Mouse (Mus musculus) activated CD4-positive, CD25-positive, alpha-beta regulatory T cell, adult 4 months (primary cell): ENCODE results near the gene Tmem168. TPM values are rescaled to one million over a fixed set of nuclear protein-coding genes. Genes with fewer than 3 reads are reported as not detected.

Source experiments
- ATAC-seq: one replicate; pipeline ENCODE4 v1.8.0; 2017
- polyA plus RNA-seq, 2 experiments: library from polyadenylated mRNA; unstranded; fragments of 100-300 nt; shearing (Covaris generic); gene quantifications; one replicate each; pipeline ENCODE4 v1.2.1; 2017

The Tmem168 gene
- 10 to 100 TPM; 38.4 to 41.2 TPM for polyA plus RNA-seq

DNA sequence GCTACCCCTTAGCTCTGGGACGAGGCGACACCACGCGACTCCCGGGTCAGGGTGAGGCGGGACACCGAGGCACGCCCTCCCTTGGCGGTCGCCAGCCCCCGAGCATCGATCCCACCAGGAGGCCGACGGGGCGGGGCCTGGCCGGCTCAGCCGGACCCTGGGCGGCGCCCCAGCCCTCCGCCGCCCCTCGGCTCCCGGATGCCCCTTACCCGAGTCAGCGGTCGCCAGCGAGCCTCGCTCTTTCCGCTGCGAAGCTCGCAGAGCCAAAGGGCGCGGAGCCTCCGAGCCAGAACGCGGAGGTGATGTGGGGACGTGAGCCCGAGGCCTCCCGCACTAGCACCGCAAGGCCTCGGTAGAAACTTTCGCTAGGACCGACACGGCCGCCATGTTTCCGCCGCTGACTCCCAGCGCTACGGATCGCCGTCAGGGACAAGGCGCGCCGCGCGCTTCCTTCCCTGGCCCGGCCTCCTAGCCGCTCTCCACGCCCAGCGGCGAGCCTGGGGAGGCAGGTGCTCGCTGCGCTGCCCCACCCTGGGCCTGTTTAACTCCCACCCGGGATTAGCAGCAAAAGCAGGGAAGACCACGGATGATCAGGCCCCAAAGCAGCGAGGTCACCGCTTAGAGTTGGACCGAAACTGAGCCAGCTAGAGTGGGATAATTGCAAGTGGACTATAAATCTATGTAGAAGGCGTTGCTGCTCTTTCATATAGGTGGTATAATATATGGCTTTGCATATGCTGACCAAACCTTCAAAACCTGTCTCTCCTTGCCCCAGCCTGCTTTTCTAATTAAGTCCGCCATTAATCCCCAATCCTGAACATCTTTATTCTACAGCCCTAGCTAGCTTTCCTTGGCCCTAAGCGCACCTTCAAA lies at the start of gene Tmem168:
Tmem168 (minus strand) TSS at position 480 of the 873 bp plus-strand sequence.
- ATAC-seq, result peak; percentile 90

DNA sequence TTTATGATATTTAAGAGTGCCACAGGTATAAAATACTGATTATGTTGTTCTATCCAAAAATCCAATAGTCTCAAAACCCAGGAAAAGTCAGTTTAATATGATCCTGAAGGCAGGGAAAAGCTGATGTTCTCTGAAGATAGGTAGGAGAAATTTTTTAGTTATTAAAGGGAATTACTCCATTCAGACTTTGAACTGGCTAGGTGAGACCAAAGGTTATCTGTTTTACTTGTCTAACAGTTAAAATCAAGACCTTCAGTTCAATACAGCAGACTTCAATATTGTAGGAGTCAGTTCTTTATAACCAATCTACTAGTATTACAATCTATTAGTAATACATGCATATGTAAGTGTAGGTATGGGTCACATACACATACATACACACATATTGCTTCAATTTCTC lies 46.2 kb upstream of the Tmem168 start:
- ATAC-seq, result no peak

DNA sequence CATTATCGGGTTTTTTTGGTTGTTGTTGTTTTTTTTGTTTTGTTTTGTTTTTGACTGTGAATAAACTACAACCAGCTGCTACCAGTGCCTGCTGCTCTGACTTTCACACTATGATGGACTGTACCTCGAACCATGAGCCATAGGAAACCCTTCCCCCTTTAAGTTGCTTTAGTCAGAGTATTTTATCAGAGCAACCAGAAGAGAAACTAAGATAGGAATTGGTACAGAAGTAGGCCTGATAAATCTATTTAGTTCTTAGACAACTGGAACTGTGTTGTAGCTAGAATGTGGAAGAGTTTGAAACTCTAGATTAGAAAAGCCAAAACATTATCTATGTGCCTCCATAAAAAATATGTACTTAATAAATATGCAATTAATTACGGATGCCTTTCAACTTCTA lies 44.4 kb upstream of the Tmem168 start:
- ATAC-seq, result no peak

DNA sequence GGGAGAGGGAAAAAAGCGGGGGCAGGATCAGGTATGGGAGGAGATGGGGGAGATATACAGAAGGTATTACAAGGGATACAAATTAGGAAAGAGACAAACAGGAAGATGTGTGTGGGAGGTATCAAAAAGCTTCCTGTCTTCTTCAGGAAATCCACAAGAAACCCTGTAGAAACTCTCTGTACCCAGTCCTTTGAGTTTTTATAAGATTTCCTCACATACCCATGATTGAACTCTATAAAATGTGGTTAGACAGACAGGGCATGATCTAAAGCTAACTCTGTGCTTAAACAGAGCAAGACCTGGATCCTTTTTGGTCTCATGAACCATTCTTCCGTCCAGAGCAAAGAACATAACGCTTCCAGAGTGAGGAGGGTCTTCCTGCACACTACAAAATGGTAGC lies 43.0 kb upstream of the Tmem168 start:
- ATAC-seq, result peak; percentile 69

- ATAC-seq, result no peak
Observed at GRCm38 (mm10) chr6:13648305-13648704, 40.4 kb upstream of the Tmem168 start.

DNA sequence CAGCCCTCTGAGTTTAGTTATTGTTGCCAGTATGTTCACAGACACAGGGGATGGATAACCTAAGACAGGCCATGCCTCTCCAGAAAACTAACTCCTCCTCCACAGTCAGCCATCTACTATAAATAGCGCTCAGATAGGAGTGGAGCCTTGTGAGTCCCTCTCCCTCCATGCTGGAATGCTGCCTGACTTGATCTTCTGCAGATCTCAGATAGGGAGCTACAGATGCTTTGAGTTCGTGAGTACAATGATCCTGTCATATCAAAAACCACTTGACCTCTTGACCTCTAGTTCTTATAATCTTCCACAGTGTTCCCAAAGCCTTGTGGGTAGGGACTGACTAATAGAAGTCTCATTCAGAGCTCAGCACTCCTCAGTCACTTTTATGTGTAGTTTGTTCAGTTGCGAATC lies 28.7 kb upstream of the Tmem168 start:
- no peak for ATAC-seq

DNA sequence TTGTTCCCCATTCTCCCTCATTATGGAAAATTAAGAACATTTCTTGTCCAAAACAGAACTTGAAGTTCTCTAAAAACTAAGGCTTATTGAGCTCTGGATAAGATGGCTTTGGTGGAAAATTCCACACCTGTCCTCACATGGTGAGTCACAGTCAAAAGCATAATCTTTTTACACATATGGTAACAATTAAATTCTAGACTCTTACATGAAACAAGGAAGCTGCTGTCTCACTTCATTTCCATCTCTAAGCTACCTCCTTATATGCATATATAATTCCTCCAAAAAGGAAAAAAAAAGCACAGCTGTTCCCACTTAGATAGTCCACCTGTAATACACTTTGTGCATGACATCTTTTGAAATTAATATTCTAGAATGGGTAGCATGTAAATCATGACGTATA lies 24.7 kb upstream of the Tmem168 start:
- ATAC-seq, result no peak

DNA sequence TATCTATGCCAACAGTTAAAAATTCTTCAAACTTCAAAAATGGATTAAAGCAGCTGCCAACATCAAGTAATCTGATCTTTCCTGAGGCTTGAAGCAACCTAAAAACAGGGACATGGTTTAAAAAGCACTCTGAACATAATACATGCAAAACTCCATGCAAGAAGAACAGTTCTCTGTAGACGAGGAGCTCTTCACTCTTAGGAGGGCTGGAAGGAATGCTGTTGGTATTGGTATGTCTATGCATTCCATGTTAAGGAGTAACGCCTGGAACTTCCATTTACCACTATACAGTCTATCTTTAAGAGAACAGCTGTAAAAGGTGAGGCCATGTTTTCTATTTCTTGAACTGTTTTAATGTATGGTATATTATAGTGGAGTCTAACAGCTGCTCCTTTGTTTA lies 22.7 kb upstream of the Tmem168 start:
- ATAC-seq, result no peak

GRCm38 (mm10) chr6:13619618-13620017 lies 11.7 kb upstream of the Tmem168 start:
- no peak for ATAC-seq

GRCm38 (mm10) chr6:13617110-13617509 lies 9.2 kb upstream of the Tmem168 start:
- ATAC-seq, result no peak

DNA sequence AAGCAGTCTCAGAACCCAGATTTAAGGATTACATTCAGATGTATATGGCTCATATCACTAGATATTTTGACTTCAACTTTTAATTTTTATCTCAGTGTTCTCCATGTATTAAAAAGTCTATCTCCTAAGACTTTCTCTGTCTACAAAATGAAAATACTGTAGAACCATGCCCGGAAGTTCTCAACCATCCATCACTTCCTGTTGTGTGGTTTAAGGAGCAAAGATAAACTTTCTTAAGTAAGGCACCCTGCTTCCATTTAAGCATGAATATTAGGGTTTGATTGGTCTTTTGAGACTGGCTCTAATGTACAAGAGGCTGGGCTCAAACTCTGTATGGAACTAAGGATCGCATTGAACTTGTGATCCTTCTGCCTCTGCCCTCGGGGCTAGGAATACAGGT lies 6.7 kb upstream of the Tmem168 start:
- peak; percentile 44 for ATAC-seq

GRCm38 (mm10) chr6:13613671-13614070 lies 5.8 kb upstream of the Tmem168 start:
- ATAC-seq, result no peak

GRCm38 (mm10) chr6:13610869-13611268 lies 3.0 kb upstream of the Tmem168 start:
- no peak for ATAC-seq

DNA sequence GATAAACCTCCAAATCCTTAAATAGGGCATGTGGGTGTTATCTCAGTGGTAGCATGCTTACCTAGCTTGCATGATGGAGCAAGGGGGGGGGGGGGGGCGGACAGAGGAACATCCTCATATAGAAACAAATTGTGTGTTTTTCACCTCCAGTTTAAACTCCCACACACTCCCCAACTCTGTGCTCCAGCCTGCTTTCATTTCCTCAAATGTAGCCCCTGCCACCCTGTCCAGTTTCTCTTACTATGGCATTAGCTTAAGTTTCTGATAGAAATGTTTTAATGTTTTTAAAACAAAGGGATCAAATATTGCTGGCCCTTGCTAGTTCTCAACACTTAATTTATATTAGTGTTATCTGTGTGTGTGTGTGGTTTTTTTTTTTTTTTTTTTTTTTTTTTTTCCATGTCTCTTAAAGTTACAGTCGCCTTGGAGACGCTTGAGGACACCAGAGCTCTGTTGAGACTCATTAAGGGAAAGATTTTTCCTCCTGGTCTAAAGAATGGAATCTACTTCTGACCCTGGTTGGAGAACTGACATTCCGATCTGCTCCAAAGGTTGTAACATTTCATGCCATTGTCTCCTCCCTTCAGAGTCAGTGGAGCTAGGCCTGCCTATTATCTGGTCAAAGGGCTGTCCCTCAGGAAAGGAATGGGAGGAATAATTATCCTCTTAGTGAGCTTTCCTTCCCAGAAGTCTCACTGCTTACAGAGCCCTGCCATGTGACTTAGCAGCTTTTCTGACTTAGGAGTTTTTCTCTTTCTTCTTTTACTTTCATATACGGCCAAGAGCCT lies 1.6 kb upstream of the Tmem168 start:
- ATAC-seq, result no peak

- ATAC-seq, result peak; percentile 11
Observed at GRCm38 (mm10) chr6:13606921-13607620, 829 bp downstream of the Tmem168 start.

GRCm38 (mm10) chr6:13606394-13606793 lies 1.5 kb downstream of the Tmem168 start:
- no peak for ATAC-seq

DNA sequence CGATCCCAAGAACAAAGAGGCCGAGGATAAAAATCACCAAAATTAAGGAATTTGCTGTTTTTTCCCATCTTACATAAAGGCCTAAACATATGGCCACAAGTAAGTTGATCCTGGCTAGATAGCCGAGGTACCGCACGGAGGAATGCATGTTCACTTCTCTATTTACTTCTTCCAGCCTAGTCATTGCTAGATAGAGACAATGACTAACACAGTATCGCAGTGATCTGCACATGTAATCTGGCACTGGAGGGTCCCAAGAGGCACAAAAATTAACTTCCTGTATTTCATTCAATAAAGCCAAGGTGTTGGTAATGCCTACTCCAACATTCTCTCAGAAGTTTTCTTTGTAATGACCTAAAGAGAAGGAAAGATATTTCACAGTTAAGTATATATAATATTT lies 4.8 kb downstream of the Tmem168 start:
- ATAC-seq, result no peak

DNA sequence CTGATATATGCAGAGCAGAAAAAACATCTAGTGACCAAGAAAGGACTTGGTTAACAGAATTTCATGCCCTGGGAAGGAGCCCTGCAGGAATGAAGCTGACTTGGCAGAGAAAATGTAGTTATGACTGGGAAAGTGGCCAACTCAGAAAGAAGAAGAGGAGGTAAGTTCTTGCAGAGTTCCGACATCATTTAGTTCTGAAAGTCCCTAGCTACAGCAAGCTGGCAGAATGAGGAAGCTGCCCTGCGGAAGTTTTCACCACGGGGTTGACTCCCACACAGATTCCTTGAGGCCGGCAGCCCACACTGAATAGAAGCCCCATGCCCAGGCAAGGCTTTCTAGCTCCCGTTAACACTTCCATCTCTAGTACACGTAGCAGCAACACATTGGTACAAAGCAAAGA lies 6.3 kb downstream of the Tmem168 start:
- peak; percentile 25 for ATAC-seq

- peak; percentile 30 for ATAC-seq
Observed at GRCm38 (mm10) chr6:13598239-13598923, 9.5 kb downstream of the Tmem168 start.

GRCm38 (mm10) chr6:13592729-13593345 lies 15.1 kb downstream of the Tmem168 start:
- ATAC-seq, result no peak

GRCm38 (mm10) chr6:13586560-13586959 lies 21.3 kb downstream of the Tmem168 start:
- no peak for ATAC-seq

- ATAC-seq, result no peak
Observed at GRCm38 (mm10) chr6:13586154-13586553, 21.7 kb downstream of the Tmem168 start.
